Mouse (Mus musculus) subcutaneous adipose tissue, adult 2 months (tissue): ENCODE measurements around the gene Olfr204. TPM values are rescaled to one million over a fixed set of nuclear protein-coding genes. Genes with fewer than 3 reads are reported as not detected.

Source experiments
- polyA plus RNA-seq: library from polyadenylated mRNA; depleted of rRNA; stranded (reverse); fragments of >200 nt; gene quantifications from 2 replicates; pipeline ENCODE4 v1.2.3, GENCODE M21; 2012; ENCODE audit warnings: low replicate concordance; rRNA removed

Olfr204 gene
- polyA plus RNA-seq: not detected in 2 replicates

GRCm38 (mm10) chr16:59318148-59318547 is at the start of gene Olfr204:
Gene Olfr204, minus strand, starts transcription at chr16:59318248.

GRCm38 (mm10) chr16:59363893-59364292 is 45.8 kb upstream of the Olfr204 start, which contains the start of gene Olfr209:
Gene Olfr209, minus strand, starts transcription at chr16:59363993.

GRCm38 (mm10) chr16:59349146-59349545 is 31.1 kb upstream of the Olfr204 start, which contains the start of gene Olfr206:
Gene Olfr206, minus strand, starts transcription at chr16:59349246.

GRCm38 (mm10) chr16:59331038-59331437 is 13.0 kb upstream of the Olfr204 start, which contains the start of gene Olfr205:
Gene Olfr205, minus strand, starts transcription at chr16:59331138.

GRCm38 (mm10) chr16:59298581-59298980 is 19.5 kb downstream of the Olfr204 start, which contains the start of gene Olfr203:
Gene Olfr203, plus strand, starts transcription at chr16:59298881.

GRCm38 (mm10) chr16:59286693-59287092 is 31.4 kb downstream of the Olfr204 start, which contains the start of gene Olfr202:
Gene Olfr202, minus strand, starts transcription at chr16:59286793.

GRCm38 (mm10) chr16:59272532-59272931 is 45.5 kb downstream of the Olfr204 start, which contains the start of gene Olfr201:
Gene Olfr201, minus strand, starts transcription at chr16:59272632.

Other genes with a start within 250 kb of the Olfr204 start
- gene Olfr190, start 240.2 kb downstream of the Olfr204 start, polyA plus RNA-seq: not detected in 2 replicates
- not detected in 2 replicates for gene Olfr191, start 228.4 kb downstream of the Olfr204 start, polyA plus RNA-seq
- gene Olfr193, start 206.4 kb downstream of the Olfr204 start, polyA plus RNA-seq: not detected in 2 replicates
- not detected in 2 replicates for gene Olfr194, start 197.2 kb downstream of the Olfr204 start, polyA plus RNA-seq
- gene Olfr195, start 171.2 kb downstream of the Olfr204 start, polyA plus RNA-seq: not detected in 2 replicates
- gene Olfr196, start 147.8 kb downstream of the Olfr204 start, polyA plus RNA-seq: not detected in 2 replicates
- gene Olfr198, start 114.7 kb downstream of the Olfr204 start, polyA plus RNA-seq: not detected in 2 replicates
- gene Olfr199, start 98.5 kb downstream of the Olfr204 start, polyA plus RNA-seq: not detected in 2 replicates
- not detected in 2 replicates for gene Olfr201, start 45.6 kb downstream of the Olfr204 start, polyA plus RNA-seq
- not detected in 2 replicates for gene Olfr202, start 31.5 kb downstream of the Olfr204 start, polyA plus RNA-seq
- not detected in 2 replicates for gene Olfr203, start 19.4 kb downstream of the Olfr204 start, polyA plus RNA-seq
- not detected in 2 replicates for gene Olfr205, start 12.9 kb upstream of the Olfr204 start, polyA plus RNA-seq
- not detected in 2 replicates for gene Olfr206, start 31.0 kb upstream of the Olfr204 start, polyA plus RNA-seq
- not detected in 2 replicates for gene Olfr209, start 45.7 kb upstream of the Olfr204 start, polyA plus RNA-seq
- 0.03 TPM in 1 of 2 replicates, not detected in the other for gene Gabrr3, start 89.1 kb upstream of the Olfr204 start, polyA plus RNA-seq
- gene Riox2, start 153.5 kb upstream of the Olfr204 start, polyA plus RNA-seq: 6.2 and 14.9 TPM in 2 replicates